Mouse (Mus musculus) embryo, embryonic 11 days (tissue): ENCODE measurements around the gene Qtrt1.

Experiments used
- DNase-seq: peaks from one replicate; pipeline ENCODE4 v3.0.0-alpha.2; 2015

Gene Qtrt1

DNA sequence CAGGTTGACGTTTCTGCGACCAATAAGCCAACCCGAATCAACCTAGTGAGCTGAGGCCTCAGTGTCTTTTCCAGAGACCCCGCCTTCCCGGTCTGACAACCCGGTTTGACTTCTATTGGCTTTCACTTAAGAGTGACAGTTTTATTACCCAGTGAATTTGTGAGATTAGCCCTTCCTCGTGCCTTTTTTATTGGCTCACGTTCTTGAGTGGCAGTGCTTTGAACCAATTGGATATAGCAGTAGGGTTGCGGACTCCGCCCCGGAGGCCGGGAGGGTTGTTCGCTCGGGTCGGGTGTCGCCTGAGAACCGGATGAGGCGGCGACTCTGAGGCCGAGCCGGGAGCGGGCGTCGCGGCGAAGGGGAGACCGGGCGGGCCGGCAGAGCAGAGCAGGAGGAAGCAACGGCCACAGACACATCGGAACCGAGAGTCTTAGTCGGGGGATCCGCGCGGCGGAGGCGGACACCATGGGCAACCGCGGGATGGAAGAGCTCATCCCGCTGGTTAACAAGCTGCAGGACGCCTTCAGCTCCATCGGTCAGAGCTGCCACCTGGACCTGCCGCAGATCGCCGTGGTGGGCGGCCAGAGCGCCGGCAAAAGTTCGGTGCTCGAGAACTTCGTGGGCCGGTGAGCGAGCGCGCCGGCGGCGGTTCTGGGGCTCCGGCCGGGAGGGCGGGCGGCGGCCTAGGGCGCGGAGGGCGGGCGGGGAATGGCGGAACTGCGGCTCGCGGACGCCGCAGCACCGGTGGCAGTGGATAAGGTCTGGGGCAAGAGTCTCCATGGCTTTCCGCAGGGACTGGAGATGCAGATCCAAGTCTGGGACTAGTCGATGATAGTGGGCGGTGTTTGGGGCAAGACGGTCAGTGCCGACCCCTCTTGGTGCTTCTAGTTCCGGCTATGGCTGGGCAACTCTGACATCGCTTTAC, 13.3 kb downstream of the Qtrt1 start, which contains the start of gene Dnm2:
TSS of gene Dnm2 (plus strand) at position 278 of the 925 bp plus-strand sequence.
- peak; percentile 98 for DNase-seq

DNA sequence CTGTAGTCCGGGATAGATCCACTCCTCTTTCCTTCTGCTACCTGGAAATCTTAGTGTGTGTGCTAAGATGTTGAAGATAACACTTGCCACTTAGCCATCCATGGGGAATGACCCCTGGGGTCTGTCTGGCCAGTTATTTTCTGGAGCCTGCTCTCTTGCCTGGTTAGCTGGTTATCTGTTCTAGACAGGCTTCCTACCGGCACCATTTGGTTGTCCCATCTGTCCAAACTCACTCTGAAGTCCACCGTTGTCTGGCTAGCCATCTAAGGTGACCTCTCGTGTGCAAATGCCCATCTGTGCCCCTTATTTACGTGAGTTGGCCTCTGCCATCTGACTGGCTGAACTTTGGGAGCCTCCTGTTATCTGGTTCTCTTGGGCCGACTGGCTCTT, 13.9 kb downstream of the Qtrt1 start:
- DNase-seq: no peak

DNA sequence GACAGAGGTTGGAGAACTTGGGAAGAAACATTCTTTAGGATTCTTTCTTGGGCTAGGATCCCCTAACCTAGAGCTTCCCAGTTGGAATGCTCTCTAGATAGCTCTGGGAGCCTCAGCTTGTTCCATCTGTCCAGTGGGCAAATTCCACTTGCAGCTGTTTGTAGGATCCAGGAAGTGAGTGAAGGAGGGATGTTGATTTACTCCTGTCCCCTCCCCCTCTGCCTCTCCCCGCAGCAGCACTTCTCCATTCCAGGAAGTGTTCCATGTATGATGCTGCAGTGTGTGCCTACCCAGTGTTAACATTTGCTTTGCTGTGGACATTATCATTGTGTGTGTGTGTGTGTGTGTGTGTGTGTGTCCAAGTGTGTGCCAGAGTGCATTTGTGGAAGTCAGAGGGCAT, 14.4 kb downstream of the Qtrt1 start:
- DNase-seq: no peak

DNA sequence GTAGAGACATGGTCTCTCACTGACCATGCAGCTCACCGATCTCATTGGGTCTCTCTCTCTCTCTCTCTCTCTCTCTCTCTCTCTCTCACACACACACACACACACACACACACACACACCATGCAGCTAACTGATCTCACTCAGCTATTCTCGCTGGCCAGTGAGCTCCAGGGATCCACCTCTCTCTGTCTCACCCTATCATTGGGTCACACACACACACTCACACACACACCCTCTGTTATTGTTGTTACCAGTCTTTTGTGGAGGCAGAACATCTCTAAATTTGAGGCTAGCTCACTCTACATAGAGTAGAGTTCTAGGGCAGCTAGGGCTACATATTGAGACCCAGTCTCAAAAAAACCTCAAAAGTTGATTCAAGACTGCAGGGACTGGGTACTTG, 14.9 kb downstream of the Qtrt1 start:
- DNase-seq: no peak

DNA sequence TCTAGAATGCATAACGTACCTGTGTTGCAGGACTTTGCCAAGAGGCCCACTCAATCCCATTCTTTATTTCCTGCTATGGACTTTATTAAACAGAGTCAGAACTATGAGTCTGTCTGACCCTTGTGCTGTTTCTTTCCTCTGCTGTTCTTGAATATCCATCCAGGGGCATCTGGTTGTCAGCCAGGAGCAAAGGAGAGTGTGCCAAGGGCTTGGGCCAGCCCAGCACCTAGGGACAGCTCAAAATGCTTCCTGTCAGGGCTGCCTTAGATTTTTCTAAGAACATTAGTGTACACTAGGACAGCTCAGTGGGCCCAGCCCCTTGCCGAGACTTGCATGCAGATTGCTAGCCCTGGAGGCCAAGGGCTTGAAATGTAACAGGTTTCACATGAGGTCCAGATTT, 16.1 kb downstream of the Qtrt1 start:
- no peak for DNase-seq

DNA sequence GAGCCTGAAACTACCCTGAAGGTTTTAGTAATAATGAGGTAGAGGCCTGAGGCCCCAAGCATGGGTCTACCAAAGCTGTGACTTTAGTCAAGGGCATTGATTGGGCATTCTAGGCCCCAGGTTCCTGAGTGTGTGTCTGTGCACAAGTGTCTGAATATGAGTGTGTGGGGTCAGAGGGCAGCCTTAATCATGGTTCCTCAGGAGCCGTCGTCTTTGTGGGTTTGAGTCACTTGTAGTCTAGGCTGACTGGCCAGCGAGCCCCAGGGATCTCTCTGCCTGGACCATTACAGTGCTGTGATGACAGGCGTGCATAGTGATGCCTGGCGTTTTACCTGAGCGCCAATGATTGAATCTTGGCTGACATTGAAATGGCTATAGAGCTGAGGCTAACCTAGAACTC, 16.5 kb downstream of the Qtrt1 start:
- no peak for DNase-seq

DNA sequence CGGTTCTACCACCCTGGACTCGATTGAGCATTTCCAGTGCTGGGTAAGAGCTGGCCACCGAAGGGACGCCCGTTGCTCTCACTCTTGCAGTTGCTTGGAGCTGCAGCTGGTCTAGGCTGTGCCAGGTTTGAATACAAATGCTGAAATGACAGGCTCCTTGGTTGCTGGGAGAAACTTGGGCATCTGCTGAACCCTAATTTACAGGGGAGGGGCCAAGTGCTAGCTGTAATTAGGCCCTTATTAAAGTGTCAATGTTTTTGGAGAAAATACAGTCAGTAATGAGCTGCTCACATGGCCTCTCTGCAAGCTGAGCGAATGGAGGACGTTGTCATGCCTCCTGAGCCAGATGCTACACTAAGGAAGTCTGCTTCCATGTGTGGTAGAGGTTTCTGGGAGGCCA, 19.1 kb downstream of the Qtrt1 start:
- no peak for DNase-seq

DNA sequence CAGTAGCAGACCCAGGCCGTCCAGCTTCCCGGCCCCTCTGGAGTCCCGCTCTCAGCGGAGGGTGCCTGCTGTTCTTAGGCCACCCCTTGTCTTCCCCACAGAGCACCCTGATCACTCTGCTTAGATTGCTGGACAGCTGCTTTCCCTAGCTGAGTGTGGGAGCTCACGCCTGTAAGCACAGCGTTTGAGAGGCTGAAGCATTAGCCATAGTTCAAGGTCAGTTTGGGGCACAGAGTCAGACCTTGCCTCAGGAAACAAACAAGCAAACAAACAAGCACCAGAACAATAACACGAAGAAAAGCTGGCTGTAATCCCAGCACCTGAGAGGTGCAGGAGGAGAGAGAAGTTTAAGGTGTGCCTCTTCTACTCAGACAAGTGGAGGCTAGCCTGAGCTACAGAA, 20.4 kb downstream of the Qtrt1 start:
- no peak for DNase-seq

DNA sequence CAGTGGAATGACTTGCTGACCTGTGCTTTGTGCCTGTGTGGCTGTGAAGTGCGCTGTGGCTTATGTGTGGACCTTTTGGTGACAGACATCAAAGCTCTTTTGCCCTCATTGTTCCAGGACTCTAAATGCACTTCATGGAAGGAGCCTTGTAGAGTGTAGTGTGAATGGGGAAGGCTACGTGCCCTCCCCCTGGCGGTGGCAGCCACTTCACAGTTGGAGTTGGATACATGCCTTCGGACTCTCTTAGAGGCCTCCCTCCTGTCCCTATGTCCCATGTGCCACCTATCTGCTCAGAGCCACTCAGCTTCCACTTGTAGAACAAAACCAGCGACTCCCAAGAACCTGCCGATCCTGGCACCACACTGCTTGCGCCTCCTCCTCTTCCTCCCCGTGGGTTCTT, 22.1 kb downstream of the Qtrt1 start:
- no peak for DNase-seq

DNA sequence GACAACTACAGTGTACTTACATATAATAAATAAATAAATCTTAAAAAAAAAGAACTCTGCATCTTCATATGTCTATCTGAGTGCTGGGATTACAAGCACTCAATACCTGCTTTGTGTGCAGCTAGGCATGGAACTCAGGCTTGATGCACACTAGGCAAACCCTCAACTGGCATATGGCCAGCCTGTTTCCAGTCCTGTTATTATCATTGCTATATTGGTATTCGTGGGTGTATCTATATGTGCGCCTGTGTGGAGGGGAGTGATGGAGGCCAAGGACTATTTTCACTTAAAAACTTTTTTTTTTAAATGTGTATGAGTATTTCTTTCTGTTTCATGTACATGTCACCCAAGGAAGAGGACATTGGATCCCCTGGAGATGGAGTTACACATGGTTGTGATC, 22.8 kb downstream of the Qtrt1 start:
- DNase-seq: no peak

DNA sequence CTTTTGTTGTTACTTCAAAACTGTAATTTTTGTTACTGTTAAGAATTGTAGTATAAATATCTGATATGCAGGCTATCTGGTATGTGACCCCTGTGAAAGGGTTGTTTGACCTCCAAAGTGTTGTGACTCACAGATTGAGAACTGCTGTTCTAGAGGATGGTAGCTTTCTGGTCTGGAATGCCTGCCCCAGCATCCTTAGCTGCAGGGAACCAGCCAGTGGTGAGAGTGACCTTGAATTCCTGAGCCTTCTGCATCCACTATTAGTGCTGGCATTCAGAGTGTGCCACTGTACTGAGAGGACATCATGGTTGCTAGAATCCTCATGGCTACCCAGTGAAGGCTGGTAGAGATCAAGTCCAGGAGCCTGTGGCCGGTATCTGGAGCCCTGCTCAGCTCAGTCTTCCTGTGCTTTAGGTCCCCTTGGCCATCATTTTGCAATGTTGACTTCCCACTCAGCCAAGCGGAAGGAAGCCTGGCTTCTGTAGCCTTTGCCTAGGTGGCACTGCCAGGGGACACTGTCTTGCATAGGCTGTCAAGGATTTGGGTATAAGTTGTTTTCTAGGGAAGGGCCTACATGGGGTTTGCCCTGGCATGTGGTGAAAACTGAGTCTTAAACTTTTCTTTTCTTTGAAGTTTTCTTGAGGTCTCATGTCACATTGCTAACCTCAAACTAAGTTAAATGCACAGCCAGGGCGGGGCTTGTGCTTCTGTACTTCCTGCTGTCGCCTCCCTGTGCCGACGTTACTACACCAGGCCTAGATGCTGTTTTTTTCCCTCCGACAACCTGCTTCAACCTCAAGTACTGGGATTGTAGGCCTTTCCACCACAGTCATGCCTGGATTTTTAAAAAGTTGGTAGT, 24.4 kb downstream of the Qtrt1 start:
- no peak for DNase-seq

DNA sequence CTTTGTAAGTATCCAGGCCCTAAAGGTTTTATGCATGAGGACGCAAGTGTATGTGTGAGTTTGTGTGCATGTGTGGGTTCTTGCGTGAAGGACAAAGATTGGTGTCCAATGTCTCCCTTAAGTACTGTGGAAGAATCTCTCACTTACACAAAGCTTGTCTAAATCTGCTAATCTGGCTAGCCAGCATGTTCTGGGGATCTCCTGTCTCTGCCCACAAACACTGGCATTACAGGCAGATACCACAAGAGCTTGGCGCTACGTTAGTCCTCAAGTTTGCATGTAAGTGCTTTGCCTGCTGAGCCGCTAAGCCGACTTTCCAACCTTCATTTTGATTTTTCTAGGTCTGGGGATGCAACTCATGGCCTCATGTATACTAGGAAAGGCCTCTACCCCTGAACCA, 25.9 kb downstream of the Qtrt1 start:
- DNase-seq: no peak

DNA sequence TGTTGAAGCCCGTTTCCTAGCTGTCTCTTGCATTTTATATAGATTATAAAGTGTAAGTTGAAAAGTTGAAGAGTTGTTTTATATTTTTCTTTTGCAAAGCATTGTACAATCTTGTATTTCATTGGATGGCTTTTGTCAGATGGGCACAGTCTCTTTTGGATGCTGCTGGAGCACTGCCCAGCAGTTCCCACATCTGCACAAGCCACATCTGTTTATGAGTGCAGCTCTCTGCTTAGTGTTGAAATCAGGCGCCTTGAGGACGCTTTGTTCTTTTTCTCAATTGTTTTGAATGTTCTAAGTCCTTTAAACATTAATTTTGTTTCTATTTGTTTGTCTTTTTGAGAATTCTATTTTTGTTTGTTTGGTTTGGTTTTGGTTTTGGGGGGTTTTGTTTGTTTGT, 26.6 kb downstream of the Qtrt1 start:
- no peak for DNase-seq

DNA sequence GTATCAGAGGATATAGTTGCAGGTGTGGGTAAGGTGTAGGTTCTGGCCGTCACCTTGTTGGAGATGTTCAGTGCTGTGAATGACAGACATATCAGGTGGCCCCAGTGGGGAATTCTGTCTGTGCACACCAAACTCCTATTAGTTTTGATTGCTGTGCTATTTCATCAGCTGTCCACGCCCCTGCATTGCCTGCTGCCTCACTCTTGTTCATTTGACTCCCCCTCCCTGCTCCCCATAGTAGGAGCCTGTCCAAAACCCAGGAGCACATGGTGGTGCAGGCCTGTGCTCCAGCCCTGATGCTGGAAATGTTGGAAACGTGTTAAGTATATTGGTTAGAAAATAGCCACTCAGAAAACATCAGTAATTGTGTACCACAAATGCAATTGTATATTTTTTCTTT, 27.8 kb downstream of the Qtrt1 start:
- DNase-seq: no peak

DNA sequence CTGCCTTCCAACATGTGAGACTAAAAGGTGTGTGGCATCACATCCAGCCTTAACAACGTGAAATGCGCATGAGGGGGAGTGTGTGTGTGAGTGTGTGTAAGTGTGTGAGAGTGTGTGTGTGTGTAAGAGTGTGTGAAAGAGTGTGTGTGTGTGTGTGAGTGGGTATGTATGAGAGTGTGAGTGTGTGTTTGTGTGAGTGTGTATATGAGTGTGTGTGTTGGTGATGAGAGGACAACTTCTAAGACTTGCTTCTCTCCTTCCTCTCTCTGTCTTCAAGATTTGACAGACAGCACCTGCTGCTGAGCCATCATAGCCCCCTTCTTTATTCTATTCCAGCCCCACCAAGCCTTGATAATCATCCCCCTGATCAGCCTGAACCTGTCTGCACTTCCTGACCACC, 28.3 kb downstream of the Qtrt1 start:
- DNase-seq: no peak

DNA sequence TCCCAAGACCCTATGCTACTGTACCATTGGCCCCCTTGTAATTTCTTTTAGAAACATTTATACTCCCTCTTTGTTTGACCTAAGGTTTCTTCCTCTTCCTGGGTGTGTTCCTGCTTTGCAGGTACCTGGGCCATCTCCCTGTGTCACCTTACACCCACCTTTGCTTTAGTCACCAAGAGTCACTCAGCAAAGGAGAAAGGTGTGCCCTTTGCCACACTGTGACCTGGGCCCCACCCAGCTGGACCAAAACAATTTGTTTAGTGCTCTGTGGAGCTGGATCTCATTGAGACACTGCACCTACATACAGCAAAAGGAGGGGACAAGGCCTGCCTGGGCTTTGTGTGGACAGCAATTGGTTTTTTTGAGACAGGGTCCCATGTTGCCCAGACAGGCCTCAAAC, 28.8 kb downstream of the Qtrt1 start:
- DNase-seq: no peak

DNA sequence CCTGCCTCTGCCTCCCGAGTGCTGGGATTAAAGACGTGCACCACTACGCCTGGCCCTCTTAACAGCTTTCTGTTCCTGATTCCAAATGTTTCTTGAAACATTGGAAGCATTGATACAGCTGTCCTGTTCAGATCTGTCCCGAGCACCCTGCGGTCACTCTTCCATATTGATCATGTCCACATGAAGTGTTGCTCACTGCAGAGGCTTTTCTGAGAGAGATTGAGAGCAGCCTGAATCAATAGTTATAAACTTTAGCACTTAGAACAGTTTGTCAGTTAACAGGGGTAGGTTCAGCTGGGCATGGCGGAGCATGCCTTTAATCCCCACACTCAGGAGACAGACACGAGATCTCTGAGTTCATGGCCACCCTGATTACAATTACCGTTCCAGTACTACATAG, 32.2 kb downstream of the Qtrt1 start:
- no peak for DNase-seq

DNA sequence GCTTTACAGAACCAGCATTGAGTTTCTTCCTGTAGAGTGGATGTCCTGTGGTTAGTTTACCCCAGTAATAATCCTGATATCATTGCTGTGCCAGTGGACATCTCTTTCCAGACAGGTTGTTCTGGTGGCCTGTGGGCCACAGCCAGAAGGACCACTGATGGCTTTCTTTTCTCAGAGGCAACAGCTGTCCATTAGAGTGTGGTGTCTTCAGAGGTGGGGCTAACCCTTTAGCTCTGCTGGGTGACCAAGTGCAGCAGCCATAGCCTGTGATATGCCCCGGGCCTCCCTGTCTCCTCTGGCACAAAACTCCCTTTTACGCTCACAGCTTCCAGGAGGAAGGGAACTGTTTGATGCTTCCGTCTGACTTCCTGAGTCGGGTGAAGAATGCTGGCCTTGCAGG, 32.9 kb downstream of the Qtrt1 start:
- no peak for DNase-seq

DNA sequence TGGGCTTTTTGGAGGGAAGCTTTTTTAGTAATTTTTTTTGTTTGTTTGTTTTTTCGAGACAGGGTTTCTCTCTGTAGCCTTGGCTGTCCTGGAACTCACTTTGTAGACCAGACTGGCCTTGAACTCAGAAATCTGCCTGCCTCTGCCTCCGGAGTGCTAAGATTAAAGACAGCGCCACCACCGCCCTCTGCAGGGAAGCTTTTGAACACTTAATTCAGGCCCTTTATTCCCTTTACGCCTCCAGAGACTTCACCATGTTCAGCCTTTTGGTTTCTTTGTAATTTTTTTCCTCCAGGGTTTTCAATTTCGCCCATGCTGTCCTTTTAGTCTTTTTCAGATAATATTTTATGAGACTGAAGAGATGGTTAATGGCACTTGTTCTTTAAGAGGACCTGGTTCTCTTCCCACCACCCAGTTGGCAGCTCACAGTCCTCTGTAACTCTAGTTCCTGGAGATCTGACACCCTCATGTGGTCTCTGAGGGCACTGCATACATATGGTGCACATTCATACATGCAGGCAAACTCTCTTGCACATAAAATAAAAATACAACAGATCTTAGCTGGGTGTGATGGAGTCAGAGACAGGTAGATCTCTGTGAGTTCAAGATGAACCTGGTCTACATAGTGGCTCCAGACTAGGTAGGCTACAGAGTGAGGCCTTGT, 33.6 kb downstream of the Qtrt1 start:
- no peak for DNase-seq

DNA sequence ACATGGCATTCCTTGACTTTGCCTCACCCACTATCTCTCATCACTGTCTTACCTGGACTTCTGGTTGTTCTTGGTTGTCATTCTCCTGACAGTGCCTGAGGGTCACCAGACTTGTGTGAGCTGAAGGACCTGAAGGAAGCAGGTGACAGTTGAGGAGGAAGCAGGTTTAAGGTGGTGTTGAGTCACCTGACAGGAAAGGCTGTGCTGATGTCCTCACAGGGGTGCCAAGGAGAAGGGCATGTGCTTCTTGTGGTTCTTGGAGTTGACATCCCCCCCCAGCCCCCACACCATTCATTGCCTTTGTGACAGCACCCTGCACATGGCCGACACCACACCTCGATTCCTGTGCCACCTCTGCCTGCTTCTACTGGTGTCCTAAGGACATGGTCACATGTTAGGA, 36.1 kb downstream of the Qtrt1 start:
- no peak for DNase-seq

DNA sequence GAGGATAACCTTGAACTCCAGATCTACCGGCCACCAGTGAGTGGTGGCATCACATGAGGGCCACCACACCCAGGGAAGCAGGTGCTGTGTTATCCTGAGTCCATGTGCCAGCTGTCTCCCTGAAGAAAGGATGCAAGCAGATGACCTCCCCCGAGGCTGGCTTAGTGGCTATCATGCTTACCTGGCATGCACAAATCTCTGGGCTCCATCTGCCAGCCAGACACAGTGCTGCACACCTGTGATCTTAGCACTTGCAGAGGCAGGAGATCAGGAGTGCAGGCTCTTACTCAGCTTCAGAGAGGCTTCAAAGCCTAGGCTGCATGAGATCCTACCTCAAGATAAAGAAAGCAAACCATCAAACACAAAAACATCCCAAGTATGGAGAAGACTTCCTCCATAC, 38.1 kb downstream of the Qtrt1 start:
- DNase-seq: no peak

DNA sequence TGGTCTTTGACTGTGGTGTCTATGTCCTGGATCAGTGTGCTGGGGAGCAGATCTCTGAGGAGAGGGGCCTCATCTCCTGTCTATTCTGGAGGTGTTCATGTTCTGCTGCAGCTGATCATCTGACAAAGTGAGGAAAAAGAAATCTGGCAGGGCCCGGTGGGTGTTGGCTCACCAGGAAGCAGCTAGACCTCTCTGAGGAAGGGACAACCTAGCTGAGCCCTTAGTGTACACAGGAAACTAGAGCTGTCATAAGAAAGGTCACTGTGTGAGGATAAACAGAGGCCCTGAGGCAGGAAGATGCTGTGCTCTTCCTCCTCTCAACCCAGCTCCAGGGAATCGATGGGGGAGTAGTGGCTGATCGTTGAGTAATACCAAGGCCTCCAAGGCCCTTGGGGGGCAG, 38.6 kb downstream of the Qtrt1 start:
- DNase-seq: no peak

DNA sequence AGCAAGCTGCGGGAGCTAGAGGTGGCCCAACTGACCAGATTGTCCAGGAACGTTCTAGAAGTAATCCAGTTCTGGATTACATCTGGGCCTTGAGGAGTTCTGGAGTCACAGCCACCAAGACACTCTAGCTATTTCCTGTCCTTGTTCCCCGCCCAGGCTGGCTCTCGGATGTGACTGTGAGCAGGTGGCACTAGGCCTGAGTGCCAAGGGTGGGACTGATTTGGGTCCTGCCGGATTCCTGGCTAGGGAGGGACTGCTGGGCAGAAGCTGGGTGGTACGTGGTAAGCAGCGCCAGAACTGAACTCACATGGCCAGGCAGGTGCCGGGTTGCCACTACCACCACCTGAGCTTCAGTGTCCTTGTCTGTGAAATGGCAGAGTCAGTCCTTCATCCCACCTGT, 39.8 kb downstream of the Qtrt1 start:
- no peak for DNase-seq

DNA sequence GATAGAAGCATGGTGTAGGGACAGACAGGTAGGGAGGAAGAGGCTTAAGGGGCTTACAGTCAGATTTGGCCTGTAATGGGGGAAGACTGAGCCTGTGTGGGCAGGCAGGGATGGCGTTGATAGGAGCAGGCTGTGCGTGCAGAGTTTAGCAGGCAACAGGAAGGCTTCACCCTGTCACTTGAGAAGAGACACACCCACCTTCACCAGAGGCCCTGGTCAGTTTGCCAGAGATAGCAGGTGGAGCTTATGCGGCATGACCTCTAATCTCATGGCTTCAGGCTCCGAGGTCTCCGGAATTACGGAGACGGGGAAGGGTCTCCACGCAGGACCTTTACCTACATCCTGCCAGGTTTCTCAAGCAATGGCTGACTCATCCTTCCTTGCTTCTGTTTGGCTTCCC, 40.2 kb downstream of the Qtrt1 start:
- no peak for DNase-seq
